Mouse (Mus musculus) adrenal gland, adult 2 months (tissue): Measurements from ENCODE around the gene Glud1. TPM values are rescaled to one million over a fixed set of nuclear protein-coding genes. Genes with fewer than 3 reads are reported as not detected.
A peak's percentile ranks its signal among the peaks of the same experiment; 100 is the strongest.
"Not testable (repeated sequence)": the region's sequence is repeated elsewhere in the genome, so short reads cannot be mapped to it uniquely, and the experiment has no call there.

ENCODE experiments used
- DNase-seq: peaks from one replicate; pipeline ENCODE4 v3.0.0; 2021
- polyA plus RNA-seq: library from polyadenylated mRNA; depleted of rRNA; stranded (reverse); fragments of >200 nt; gene quantifications from 2 replicates; pipeline ENCODE4 v1.2.3, GENCODE M21; 2012
- total RNA-seq, 2 experiments: library from RNA; stranded (reverse); gene quantifications; 2 replicates each; pipeline ENCODE4 v1.2.3; 2021

Glud1 gene
- total and polyA plus RNA-seq, 3 experiments = 152 to 249 (median 184) TPM

DNA sequence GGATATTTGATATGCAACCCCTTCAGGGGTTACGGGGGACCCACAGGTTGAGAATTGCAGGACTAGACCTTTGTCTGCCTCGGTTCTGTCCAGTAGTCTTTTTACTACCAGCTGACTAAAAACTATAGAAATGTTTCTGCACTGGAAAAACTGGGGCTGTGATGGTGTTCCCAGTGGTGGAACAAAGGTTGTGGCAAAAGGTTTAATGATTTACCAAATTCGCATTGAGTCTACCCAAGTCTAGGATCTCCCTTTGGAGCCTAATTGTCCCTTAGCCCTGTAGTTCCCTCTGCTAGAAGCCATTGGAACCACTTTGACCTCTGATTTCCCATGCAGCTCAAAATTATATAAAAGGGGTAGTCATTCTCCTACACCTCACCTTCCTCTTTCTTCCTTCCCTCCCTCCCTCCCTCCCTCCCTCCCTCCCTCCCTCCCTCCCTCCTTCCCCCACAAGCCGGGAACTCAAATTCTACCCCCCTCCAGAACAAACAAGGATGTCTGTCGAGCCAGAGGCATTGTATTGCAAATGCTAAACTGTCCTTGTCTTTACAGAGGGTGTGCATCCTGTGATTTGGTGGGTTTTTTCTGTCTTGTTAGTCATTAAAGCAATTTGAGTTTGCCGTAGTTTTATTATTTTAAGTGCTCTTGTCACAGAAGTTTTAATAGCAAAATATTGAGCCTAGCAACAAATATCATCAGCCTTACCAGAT lies 2.0 kb downstream of the Glud1 start:
- DNase-seq = no peak

DNA sequence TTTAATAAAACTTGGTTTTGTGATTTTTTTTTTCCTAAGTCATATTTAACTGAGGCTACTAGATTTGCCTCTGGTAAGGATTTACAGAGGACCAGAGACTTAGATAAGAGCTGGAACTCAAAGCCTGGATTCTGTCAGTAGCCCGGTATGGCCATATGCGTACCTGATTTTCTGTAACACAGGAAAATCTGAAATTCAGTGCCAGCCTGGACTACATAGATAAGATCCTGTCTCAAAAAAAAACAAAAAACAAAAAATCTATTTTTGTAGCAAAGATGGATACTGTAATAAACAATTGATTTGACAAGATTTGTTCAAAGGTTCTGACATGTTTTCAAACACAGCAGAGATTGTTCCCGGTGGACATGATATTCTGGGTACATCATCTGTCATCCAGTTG lies 3.1 kb downstream of the Glud1 start:
- no peak for DNase-seq

DNA sequence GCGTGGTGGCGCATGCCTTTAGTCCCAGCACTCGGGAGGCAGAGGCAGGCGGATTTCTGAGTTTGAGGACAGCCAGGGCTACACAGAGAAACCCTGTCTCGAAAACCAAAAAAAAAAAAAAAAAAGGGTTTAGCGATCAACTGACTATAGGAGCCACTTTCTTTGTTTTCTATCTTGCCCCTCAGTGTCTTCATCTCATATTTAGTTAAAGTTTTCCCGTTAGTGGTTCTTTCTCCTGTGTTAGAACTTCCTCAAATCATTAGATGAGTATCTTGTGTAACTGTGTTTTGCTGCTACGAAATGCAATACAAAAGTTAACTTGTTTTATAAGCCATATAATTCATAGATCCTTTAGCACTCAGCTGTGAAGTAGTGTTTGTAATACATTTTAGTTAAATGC lies 3.9 kb downstream of the Glud1 start:
- DNase-seq = not testable (repeated sequence)

DNA sequence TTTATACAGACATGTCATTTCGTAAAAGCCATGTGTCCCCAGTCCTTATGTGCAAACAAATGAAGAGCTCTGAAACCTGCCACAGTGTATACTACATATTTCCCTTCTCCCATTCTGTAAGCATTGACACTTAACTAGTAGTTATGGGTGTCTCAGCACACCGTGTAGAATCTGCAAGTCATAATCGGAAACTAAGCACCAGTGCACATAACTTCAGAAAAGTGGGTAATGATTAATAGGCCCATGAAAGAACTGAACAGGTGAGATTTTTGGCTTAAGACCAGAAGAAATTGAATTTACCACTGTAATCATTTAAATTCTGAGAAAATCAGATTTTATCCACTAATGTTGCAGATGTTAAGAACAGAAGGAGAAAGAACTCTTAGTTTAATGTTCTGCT lies 4.3 kb downstream of the Glud1 start:
- no peak for DNase-seq

DNA sequence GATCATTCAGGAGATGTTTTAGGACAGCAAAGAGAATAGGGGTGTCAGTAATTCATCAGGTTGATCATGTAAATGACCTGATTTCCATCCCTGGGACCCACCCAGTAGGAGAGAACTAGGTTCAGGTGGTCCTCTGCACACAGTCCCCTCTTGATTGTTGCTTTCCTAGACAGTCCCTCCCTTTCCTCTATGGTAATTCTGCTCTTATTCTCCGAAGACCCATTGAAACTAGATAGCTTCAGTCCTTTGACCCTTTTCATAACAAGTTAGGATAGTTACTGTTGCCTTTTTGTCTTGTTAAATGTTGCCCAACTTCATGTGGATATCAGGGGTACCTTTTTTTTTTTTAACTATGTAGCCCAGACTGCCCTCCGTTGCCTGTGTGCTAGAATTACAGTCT lies 5.8 kb downstream of the Glud1 start:
- no peak for DNase-seq

GRCm38 (mm10) chr14:34317431-34317830 lies 6.9 kb downstream of the Glud1 start:
- DNase-seq = no peak

DNA sequence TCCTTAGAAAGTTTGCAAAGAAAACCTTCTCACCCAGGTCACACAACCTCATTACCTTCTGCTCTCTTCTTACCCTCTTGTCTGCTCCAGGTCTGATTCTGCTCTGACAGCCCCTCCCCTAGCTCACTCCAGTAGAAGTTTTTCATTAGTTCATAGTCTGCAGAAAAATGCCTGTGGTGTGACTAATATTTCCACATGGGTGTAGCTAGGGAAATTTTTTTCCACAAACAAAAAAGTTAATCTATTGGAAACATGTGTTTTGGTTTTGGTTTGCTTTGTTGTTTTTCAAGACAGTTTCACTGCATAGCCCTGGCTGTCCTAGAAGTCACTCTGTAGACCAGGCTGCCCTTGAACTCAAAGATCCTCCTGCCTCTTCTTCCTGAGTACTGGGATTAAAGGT lies 7.6 kb downstream of the Glud1 start:
- no peak for DNase-seq

DNA sequence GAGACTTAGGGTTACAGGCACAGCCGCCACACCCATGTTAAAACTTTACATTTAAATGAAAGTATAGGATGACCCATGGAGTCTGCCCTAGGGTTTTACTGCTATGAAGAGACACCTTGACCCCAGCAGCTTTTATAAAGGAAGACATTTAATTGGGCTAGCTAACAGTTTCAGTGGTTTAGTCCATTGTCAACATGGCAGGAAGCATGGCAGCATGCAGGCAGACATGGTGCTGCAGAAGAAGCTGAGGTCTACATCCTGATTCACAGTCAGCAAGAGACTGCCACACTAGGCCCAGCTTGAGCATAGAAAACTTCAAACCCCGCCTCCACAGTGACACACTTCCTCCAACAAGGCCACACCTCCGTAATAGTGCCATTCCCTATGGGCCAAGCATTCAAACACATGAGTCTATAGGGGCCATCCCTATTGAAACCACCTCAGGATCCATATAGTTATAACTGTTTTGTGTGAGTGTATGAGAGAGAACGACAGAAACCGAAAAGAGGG lies 13.1 kb downstream of the Glud1 start:
- no peak for DNase-seq

DNA sequence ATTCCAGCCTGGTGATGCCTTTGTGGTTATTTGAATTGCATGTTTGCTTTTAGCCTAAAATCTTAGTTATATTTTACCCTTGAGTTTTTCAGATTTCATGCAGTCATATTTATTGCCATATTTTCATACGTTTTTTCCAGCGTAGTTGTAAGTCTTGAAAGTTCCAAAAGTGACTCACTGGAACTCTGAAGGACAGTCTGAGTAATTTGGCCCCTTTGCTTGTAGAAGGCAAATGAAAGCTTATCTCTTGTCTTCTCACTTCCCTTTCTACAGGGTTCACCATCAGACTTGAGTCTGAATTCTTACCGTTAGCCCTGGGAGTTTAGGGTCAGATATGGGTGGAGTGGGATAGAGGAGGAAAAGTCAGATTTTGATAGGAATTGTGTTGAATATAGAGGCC lies 16.1 kb downstream of the Glud1 start:
- DNase-seq = peak; percentile 32

- no peak for DNase-seq
Measured at GRCm38 (mm10) chr14:34327618-34328017, 17.1 kb downstream of the Glud1 start.

GRCm38 (mm10) chr14:34330657-34331158 lies 20.2 kb downstream of the Glud1 start:
- DNase-seq = no peak

GRCm38 (mm10) chr14:34331886-34332285 lies 21.4 kb downstream of the Glud1 start:
- DNase-seq = no peak

- DNase-seq = no peak
Measured at GRCm38 (mm10) chr14:34332476-34332875, 21.9 kb downstream of the Glud1 start.

- no peak for DNase-seq
Measured at GRCm38 (mm10) chr14:34339446-34339845, 28.9 kb downstream of the Glud1 start.

GRCm38 (mm10) chr14:34341993-34342392 lies 31.5 kb downstream of the Glud1 start:
- DNase-seq = no peak

GRCm38 (mm10) chr14:34343078-34343477 lies 32.6 kb downstream of the Glud1 start:
- DNase-seq = no peak

- DNase-seq = peak; percentile 35
Measured at GRCm38 (mm10) chr14:34344361-34344760, 33.8 kb downstream of the Glud1 start.

GRCm38 (mm10) chr14:34345771-34346566 lies 35.4 kb downstream of the Glud1 start:
- DNase-seq = no peak

- no peak for DNase-seq
Measured at GRCm38 (mm10) chr14:34347084-34347483, 36.6 kb downstream of the Glud1 start.

GRCm38 (mm10) chr14:34348301-34348700 lies 37.8 kb downstream of the Glud1 start:
- DNase-seq = no peak

- no peak for DNase-seq
Measured at GRCm38 (mm10) chr14:34349007-34349406, 38.5 kb downstream of the Glud1 start.

- DNase-seq = no peak
Measured at GRCm38 (mm10) chr14:34351660-34352059, 41.1 kb downstream of the Glud1 start.

DNA sequence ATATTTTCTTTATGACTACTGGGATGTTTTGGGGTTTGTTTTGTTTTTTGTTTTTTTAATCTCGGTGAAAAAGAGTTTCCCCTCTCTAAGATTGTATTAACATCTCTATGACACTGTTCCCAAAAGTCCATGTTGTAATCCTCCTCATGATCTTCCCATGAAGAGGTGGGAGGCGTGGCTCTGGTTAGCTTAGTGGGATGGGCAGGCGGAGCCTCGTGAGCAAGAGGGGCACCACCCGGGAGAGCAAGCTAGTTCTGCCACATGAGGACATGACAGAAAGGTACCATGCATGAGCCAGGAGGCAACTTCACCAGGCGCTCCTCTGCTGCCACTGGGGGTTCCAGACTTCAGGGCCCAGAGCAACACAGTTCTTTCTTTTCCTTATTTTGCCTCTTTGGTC lies 42.0 kb downstream of the Glud1 start:
- no peak for DNase-seq
